Mouse (Mus musculus) brain, embryonic 14.5 days (tissue): Measurements from ENCODE around the gene Acss3. TPM values are rescaled to one million over a fixed set of nuclear protein-coding genes. Genes with fewer than 3 reads are reported as not detected.

Experiments used
- DNase-seq: peaks from one replicate; pipeline ENCODE4 v3.0.0-alpha.2; 2011; ENCODE audit warnings: low read depth
- CTCF ChIP-seq: fragments of 200-500 bp; IDR thresholded peaks from 2 replicates; pipeline ENCODE4 v1.5.1; 2012; ENCODE audit warnings: inconsistent platforms, mild to moderate bottlenecking, moderate library complexity, borderline replicate concordance; ENCODE audit not compliant: insufficient read depth, insufficient read length; ENCODE audit errors: extremely low read depth
- POLR2A ChIP-seq: fragments of 200-500 bp; IDR thresholded peaks from 2 replicates; pipeline ENCODE4 v1.6.1; 2012; ENCODE audit warnings: mild to moderate bottlenecking, inconsistent platforms, borderline replicate concordance; ENCODE audit not compliant: poor library complexity, insufficient read depth, insufficient read length, severe bottlenecking; ENCODE audit errors: extremely low read depth
- polyA plus RNA-seq: library from polyadenylated mRNA; depleted of rRNA; stranded (reverse); fragments of >200 nt; gene quantifications from 2 replicates; pipeline ENCODE4 v1.2.3, GENCODE M21; 2012; rRNA removed

The Acss3 gene
- polyA plus RNA-seq, 1 experiment = 2.4 TPM

- no peak for DNase-seq
- TF ChIP-seq POLR2A = no peak
- no peak for TF ChIP-seq CTCF
Observed at GRCm38 (mm10) chr10:106914275-106914674, 209.2 kb downstream of the Acss3 start.

GRCm38 (mm10) chr10:106913032-106913431 is 210.4 kb downstream of the Acss3 start:
- TF ChIP-seq CTCF = peak; percentile 49; the same call in 1 of the 2 replicates
- TF ChIP-seq POLR2A = no peak
- peak; percentile 53 for DNase-seq

GRCm38 (mm10) chr10:106910108-106910507 is 213.4 kb downstream of the Acss3 start:
- TF ChIP-seq POLR2A (no peak), CTCF (no peak)
- DNase-seq = peak; percentile 66

DNA sequence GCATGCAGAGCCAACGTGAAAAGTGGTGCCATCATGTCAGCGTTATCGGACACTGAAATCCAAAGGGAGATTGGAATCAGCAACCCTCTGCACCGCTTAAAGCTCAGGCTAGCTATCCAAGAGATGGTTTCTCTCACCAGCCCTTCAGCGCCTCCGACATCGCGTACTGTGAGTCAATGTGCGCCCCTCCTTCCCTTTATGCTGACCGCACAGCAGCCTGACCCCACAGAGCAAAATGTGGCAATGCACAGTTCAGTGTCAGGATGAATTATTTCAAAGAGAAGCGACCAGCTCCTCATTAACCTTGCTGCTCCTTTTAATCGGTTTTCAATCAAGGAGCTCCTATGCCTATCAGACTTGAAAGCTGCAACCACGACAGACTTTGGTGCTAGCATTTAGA is 227.1 kb downstream of the Acss3 start:
- DNase-seq = no peak
- TF ChIP-seq POLR2A (no peak), CTCF (no peak)

Other genes with a start within 250 kb of the Acss3 start
- gene Lin7a, start 148.0 kb upstream of the Acss3 start, polyA plus RNA-seq = 6.5 and 14.2 TPM in 2 replicates